Mouse (Mus musculus) embryonic facial prominence, embryonic 15.5 days (tissue): ENCODE data around the gene Bcas3. TPM values are rescaled to one million over a fixed set of nuclear protein-coding genes. Genes with fewer than 3 reads are reported as not detected.

Experiments
- ATAC-seq: fragments of 200-750 bp; cut with Nextera tagmentation; 2 replicates; pipeline ENCODE4 v1.8.0; 2017; ENCODE audit warnings: low read depth, moderate TSS enrichment; ENCODE audit not compliant: insufficient number of reproducible peaks, low FRiP score, low TSS enrichment
- H3K27ac ChIP-seq: fragments of 300-500 bp; sonication (generic); replicated peaks from 2 replicates; pipeline ENCODE4 v1.5.1; 2015; ENCODE audit warnings: mild to moderate bottlenecking, inconsistent platforms
- H3K27me3 ChIP-seq: fragments of 300-500 bp; sonication (generic); 2 replicates; pipeline ENCODE4 v1.6.1; 2015; ENCODE audit warnings: inconsistent platforms
- H3K36me3 ChIP-seq: fragments of 300-500 bp; sonication (generic); 2 replicates; pipeline ENCODE4 v1.6.1; 2015; ENCODE audit warnings: mild to moderate bottlenecking, inconsistent platforms
- H3K4me1 ChIP-seq: fragments of 300-500 bp; sonication (generic); 2 replicates; pipeline ENCODE4 v1.6.1; 2015; ENCODE audit warnings: inconsistent platforms
- H3K4me2 ChIP-seq: fragments of 300-500 bp; sonication (generic); replicated peaks from 2 replicates; pipeline ENCODE4 v1.6.1; 2015; ENCODE audit warnings: mild to moderate bottlenecking, inconsistent platforms
- H3K4me3 ChIP-seq: fragments of 300-500 bp; sonication (generic); replicated peaks from 2 replicates; pipeline ENCODE4 v1.5.1; 2015; ENCODE audit warnings: mild to moderate bottlenecking, inconsistent platforms
- H3K9ac ChIP-seq: fragments of 300-500 bp; sonication (generic); 2 replicates; pipeline ENCODE4 v1.6.1; 2015; ENCODE audit warnings: inconsistent platforms
- H3K9me3 ChIP-seq: fragments of 300-500 bp; sonication (generic); replicated peaks from 2 replicates; pipeline ENCODE4 v1.6.1; 2016; ENCODE audit warnings: inconsistent platforms
- whole genome bisulfite sequencing: fragments of 180-500 bp; shearing (Covaris S2); methylation state at CpG from one replicate; pipeline ENCODE4 v1.1.7; 2015; 5-methylcytosine and 5-hydroxymethylcytosine counted together
- polyA plus RNA-seq: library from polyadenylated mRNA; unstranded; fragments of >200 nt; fragmentation: Nextera tagmentation; extraction: Ambion mirVana; gene quantifications from 2 replicates; pipeline ENCODE4 v1.2.1, GENCODE M21; 2015

The Bcas3 gene
- polyA plus RNA-seq, 1 experiment from 2014 or later, result 32.7 TPM

GRCm38 (mm10) chr11:85776861-85777360, 423.9 kb downstream of the Bcas3 start:
- Histone ChIP-seq H3K4me2 (no peak overlapping the region), H3K27me3 (peaks cover 8% of the 10 kb centered on the region; the same call in 1 of the 2 replicates), H3K4me1 (peaks cover 47% of the 10 kb centered on the region), H3K9ac (no peak overlapping the region), H3K4me3 (no peak overlapping the region), H3K36me3 (no peaks in the 10 kb centered on the region), H3K9me3 (no peaks in the 10 kb centered on the region), H3K27ac (0 out of 2 replicates have a peak overlapping the region, but pooled peaks have one; percentile 17)
- no peak; the same call in 1 of the 2 replicates for ATAC-seq
- WGBS, result 53% methylated on average over 7 of the region's 7 CpGs

GRCm38 (mm10) chr11:85777950-85778349, 425.0 kb downstream of the Bcas3 start:
- 0 out of 2 replicates have a peak, but pooled peaks cover 2% of the 10 kb centered on the region for H3K27me3 ChIP-seq
- no peak overlapping the region; the same call in 1 of the 2 replicates for H3K27ac ChIP-seq
- H3K4me3 ChIP-seq, result no peak overlapping the region
- no peaks in the 10 kb centered on the region for H3K36me3 ChIP-seq
- no peak overlapping the region for H3K4me2 ChIP-seq
- H3K9me3 ChIP-seq, result no peaks in the 10 kb centered on the region
- no peak overlapping the region for H3K9ac ChIP-seq
- peaks cover 44% of the 10 kb centered on the region for H3K4me1 ChIP-seq
- ATAC-seq, result no peak
- 73% methylated on average over 2 of the region's 2 CpGs for WGBS

- Histone ChIP-seq H3K9me3 (no peaks in the 10 kb centered on the region), H3K27ac (no peak overlapping the region), H3K4me3 (no peak overlapping the region), H3K9ac (no peak overlapping the region), H3K4me2 (no peak overlapping the region), H3K4me1 (peaks cover 34% of the 10 kb centered on the region), H3K36me3 (no peaks in the 10 kb centered on the region), H3K27me3 (0 out of 2 replicates have a peak, but pooled peaks cover 2% of the 10 kb centered on the region)
- WGBS, result 50% methylated on average over 4 of the region's 4 CpGs
- no peak for ATAC-seq
Observed at GRCm38 (mm10) chr11:85780303-85780702, 427.3 kb downstream of the Bcas3 start.

- 72% methylated on average over 3 of the region's 3 CpGs for WGBS
- Histone ChIP-seq H3K27me3 (no peaks in the 10 kb centered on the region), H3K4me3 (no peak overlapping the region), H3K4me2 (no peak overlapping the region), H3K27ac (peak overlapping the region; percentile 44; the same call in 1 of the 2 replicates), H3K9ac (no peak overlapping the region), H3K36me3 (no peaks in the 10 kb centered on the region), H3K4me1 (peaks cover 27% of the 10 kb centered on the region), H3K9me3 (no peaks in the 10 kb centered on the region)
- no peak for ATAC-seq
Observed at GRCm38 (mm10) chr11:85786113-85786718, 433.2 kb downstream of the Bcas3 start.

- H3K9me3 ChIP-seq, result no peaks in the 10 kb centered on the region
- H3K4me3 ChIP-seq, result no peak overlapping the region
- H3K4me2 ChIP-seq, result no peak overlapping the region
- no peak overlapping the region for H3K9ac ChIP-seq
- no peak for ATAC-seq
- no peak overlapping the region for H3K27ac ChIP-seq
- peaks cover 41% of the 10 kb centered on the region for H3K4me1 ChIP-seq
- no peaks in the 10 kb centered on the region for H3K36me3 ChIP-seq
- 80% methylated on average over 7 of the region's 7 CpGs for WGBS
- H3K27me3 ChIP-seq, result no peaks in the 10 kb centered on the region
Observed at GRCm38 (mm10) chr11:85789750-85790149, 436.8 kb downstream of the Bcas3 start.

- H3K4me2 ChIP-seq, result no peak overlapping the region
- 62% methylated on average over 2 of the region's 2 CpGs for WGBS
- no peak overlapping the region for H3K27ac ChIP-seq
- no peaks in the 10 kb centered on the region for H3K27me3 ChIP-seq
- no peaks in the 10 kb centered on the region for H3K36me3 ChIP-seq
- no peak overlapping the region for H3K4me3 ChIP-seq
- H3K9ac ChIP-seq, result no peak overlapping the region
- no peak for ATAC-seq
- H3K4me1 ChIP-seq, result peaks cover 41% of the 10 kb centered on the region
- no peaks in the 10 kb centered on the region for H3K9me3 ChIP-seq
Observed at GRCm38 (mm10) chr11:85790267-85790666, 437.3 kb downstream of the Bcas3 start.

- H3K27ac ChIP-seq, result no peak overlapping the region
- H3K4me2 ChIP-seq, result no peak overlapping the region
- no peaks in the 10 kb centered on the region for H3K27me3 ChIP-seq
- H3K4me1 ChIP-seq, result peaks cover 36% of the 10 kb centered on the region
- ATAC-seq, result no peak
- H3K9ac ChIP-seq, result no peak overlapping the region
- no peaks in the 10 kb centered on the region for H3K9me3 ChIP-seq
- H3K4me3 ChIP-seq, result no peak overlapping the region
- H3K36me3 ChIP-seq, result no peaks in the 10 kb centered on the region
- 68% methylated on average over 1 of the region's 1 CpGs for WGBS
Observed at GRCm38 (mm10) chr11:85791212-85791611, 438.2 kb downstream of the Bcas3 start.

GRCm38 (mm10) chr11:85792534-85793215, 439.7 kb downstream of the Bcas3 start:
- H3K9ac ChIP-seq, result no peak overlapping the region
- no peak for ATAC-seq

GRCm38 (mm10) chr11:85799456-85799855, 446.5 kb downstream of the Bcas3 start:
- Histone ChIP-seq H3K4me3 (no peak overlapping the region), H3K9me3 (no peaks in the 10 kb centered on the region), H3K27ac (no peak overlapping the region), H3K36me3 (no peaks in the 10 kb centered on the region), H3K4me1 (no peaks in the 10 kb centered on the region; the same call in 1 of the 2 replicates), H3K9ac (no peak overlapping the region), H3K4me2 (no peak overlapping the region), H3K27me3 (no peaks in the 10 kb centered on the region)
- no peak for ATAC-seq
- WGBS, result 91% methylated on average over 4 of the region's 4 CpGs

More at GRCm38 (mm10) chr11:85792534-85793215, 439.7 kb downstream of the Bcas3 start:
- H3K36me3 ChIP-seq, result no peaks in the 10 kb centered on the region
- H3K27me3 ChIP-seq, result no peaks in the 10 kb centered on the region
- WGBS, result 49% methylated on average over 12 of the region's 12 CpGs
- no peaks in the 10 kb centered on the region for H3K9me3 ChIP-seq
- no peak overlapping the region for H3K4me3 ChIP-seq
- H3K4me2 ChIP-seq, result no peak overlapping the region
- H3K27ac ChIP-seq, result peak overlapping the region; percentile 49; the same call in 1 of the 2 replicates
- peaks cover 27% of the 10 kb centered on the region for H3K4me1 ChIP-seq

- H3K4me2 ChIP-seq, result no peak overlapping the region
- H3K4me3 ChIP-seq, result no peak overlapping the region
- 57% methylated on average over 19 of the region's 19 CpGs for WGBS
- H3K9ac ChIP-seq, result no peak overlapping the region
- no peaks in the 10 kb centered on the region; the same call in 1 of the 2 replicates for H3K36me3 ChIP-seq
- H3K27me3 ChIP-seq, result no peaks in the 10 kb centered on the region
- no peak for ATAC-seq
- no peak overlapping the region for H3K27ac ChIP-seq
- H3K9me3 ChIP-seq, result no peaks in the 10 kb centered on the region
- H3K4me1 ChIP-seq, result no peaks in the 10 kb centered on the region; the same call in 1 of the 2 replicates
Observed at GRCm38 (mm10) chr11:85799856-85800255, 446.9 kb downstream of the Bcas3 start.

GRCm38 (mm10) chr11:85800380-85800779, 447.4 kb downstream of the Bcas3 start:
- Histone ChIP-seq H3K4me1 (no peaks in the 10 kb centered on the region; the same call in 1 of the 2 replicates), H3K9ac (no peak overlapping the region), H3K27me3 (no peaks in the 10 kb centered on the region), H3K4me2 (no peak overlapping the region), H3K27ac (no peak overlapping the region), H3K4me3 (no peak overlapping the region), H3K9me3 (no peaks in the 10 kb centered on the region), H3K36me3 (no peaks in the 10 kb centered on the region; the same call in 1 of the 2 replicates)
- WGBS, result 51% methylated on average over 11 of the region's 11 CpGs
- no peak for ATAC-seq
